Mouse (Mus musculus) liver, adult 2 months (tissue): ENCODE measurements around the gene Hnrnpa0. TPM values are rescaled to one million over a fixed set of nuclear protein-coding genes. Genes with fewer than 3 reads are reported as not detected.

Experiments used
- DNase-seq: peaks from one replicate; pipeline ENCODE4 v3.0.0-alpha.2; 2011; ENCODE audit warnings: low read depth, low spot score; ENCODE audit errors: extremely low read depth
- H3K27ac ChIP-seq: fragments of 200-500 bp; replicated peaks from 2 replicates; pipeline ENCODE4 v1.5.1; 2012; ENCODE audit warnings: low read depth, mild to moderate bottlenecking, control low read depth, inconsistent platforms, low read length; ENCODE audit not compliant: insufficient read depth
- H3K27me3 ChIP-seq: fragments of 200-500 bp; 2 replicates; pipeline ENCODE4 v1.6.1; 2012; ENCODE audit warnings: mild to moderate bottlenecking, moderate library complexity, low read length, inconsistent platforms; ENCODE audit not compliant: control insufficient read depth, insufficient read depth
- H3K36me3 ChIP-seq: fragments of 200-500 bp; 2 replicates; pipeline ENCODE4 v1.6.1; 2012; ENCODE audit warnings: low read length, inconsistent platforms; ENCODE audit not compliant: control insufficient read depth, insufficient read depth
- H3K4me1 ChIP-seq: fragments of 200-500 bp; 2 replicates; pipeline ENCODE4 v1.6.1; 2011; ENCODE audit warnings: low read length; ENCODE audit not compliant: control insufficient read depth, insufficient read depth
- H3K4me3 ChIP-seq: fragments of 200-500 bp; 2 replicates; pipeline ENCODE4 v1.5.1; 2011; ENCODE audit warnings: low read depth, mild to moderate bottlenecking, control low read depth, low read length, moderate library complexity; ENCODE audit not compliant: insufficient read depth
- H3K79me2 ChIP-seq: fragments of 200-500 bp; 2 replicates; pipeline ENCODE4 v1.6.1; 2012; ENCODE audit warnings: inconsistent platforms, mild to moderate bottlenecking, low read length, moderate library complexity; ENCODE audit not compliant: control insufficient read depth, insufficient read depth
- H3K9ac ChIP-seq: fragments of 200-500 bp; 2 replicates; pipeline ENCODE4 v1.6.1; 2012; ENCODE audit warnings: low read depth, mild to moderate bottlenecking, control low read depth, inconsistent platforms, low read length
- CTCF ChIP-seq: fragments of 200-500 bp; IDR thresholded peaks from 2 replicates; pipeline ENCODE4 v1.5.1; 2011; ENCODE audit warnings: low read depth, low read length, control low read depth
- POLR2A ChIP-seq: fragments of 200-500 bp; IDR thresholded peaks from 2 replicates; pipeline ENCODE4 v1.6.1; 2011; ENCODE audit warnings: low read length, control low read depth; ENCODE audit not compliant: insufficient read depth; ENCODE audit errors: extremely low read depth
- WGBS: fragments of 180-500 bp; shearing (Covaris S2); methylation state at CpG from one replicate; pipeline ENCODE4 v1.1.7; 2018; 5-methylcytosine and 5-hydroxymethylcytosine counted together
- polyA plus RNA-seq: library from polyadenylated mRNA; depleted of rRNA; stranded (reverse); fragments of >200 nt; gene quantifications from 2 replicates; pipeline ENCODE4 v1.2.3, GENCODE M21; 2012
- total RNA-seq: library from RNA; depleted of rRNA; stranded (reverse); fragments of >200 nt; gene quantifications from 2 replicates; pipeline ENCODE4 v1.2.3, GENCODE M21; 2014

Gene Hnrnpa0
- total and polyA plus RNA-seq, 2 experiments = 16.1 to 36.0 TPM

GRCm38 (mm10) chr13:58129687-58130246 lies 1.4 kb upstream of the Hnrnpa0 start:
- Histone ChIP-seq H3K4me3 (peak overlapping the region; percentile 88; the same call in 1 of the 2 replicates), H3K36me3 (peaks cover 2% of the 10 kb centered on the region; the same call in 1 of the 2 replicates), H3K9ac (peak overlapping the region; percentile 90), H3K27me3 (no peaks in the 10 kb centered on the region), H3K4me1 (peaks cover 9% of the 10 kb centered on the region), H3K27ac (peak overlapping the region; percentile 93), H3K79me2 (peaks cover 12% of the 10 kb centered on the region)
- TF ChIP-seq CTCF (no peak), POLR2A (no peak)
- no peak for DNase-seq
- 22% methylated on average over 4 of the region's 4 CpGs for WGBS

GRCm38 (mm10) chr13:58128768-58129671 lies 664 bp upstream of the Hnrnpa0 start:
- peak overlapping the region; percentile 95 for H3K27ac ChIP-seq
- DNase-seq = peak; percentile 85
- TF ChIP-seq POLR2A = peak; percentile 82
- TF ChIP-seq CTCF = no peak
- H3K27me3 ChIP-seq = no peaks in the 10 kb centered on the region
- peaks cover 12% of the 10 kb centered on the region for H3K79me2 ChIP-seq
- peak overlapping the region; percentile 88 for H3K4me3 ChIP-seq
- under 1% methylated on average over 83 of the region's 83 CpGs for WGBS
- H3K9ac ChIP-seq = peak overlapping the region; percentile 94
- H3K4me1 ChIP-seq = peaks cover 12% of the 10 kb centered on the region
- H3K36me3 ChIP-seq = peaks cover 2% of the 10 kb centered on the region; the same call in 1 of the 2 replicates

GRCm38 (mm10) chr13:58127766-58128361 lies 492 bp downstream of the Hnrnpa0 start:
- Histone ChIP-seq H3K36me3 (peaks cover 2% of the 10 kb centered on the region; the same call in 1 of the 2 replicates), H3K79me2 (peaks cover 12% of the 10 kb centered on the region), H3K9ac (peak overlapping the region; percentile 99), H3K4me1 (peaks cover 16% of the 10 kb centered on the region), H3K4me3 (peak overlapping the region; percentile 94), H3K27me3 (no peaks in the 10 kb centered on the region), H3K27ac (peak overlapping the region; percentile 93)
- TF ChIP-seq POLR2A (no peak), CTCF (no peak)
- 1% methylated on average over 78 of the region's 81 CpGs for WGBS
- peak; percentile 29 for DNase-seq

- H3K9ac ChIP-seq = peak overlapping the region; percentile 99
- TF ChIP-seq CTCF (no peak), POLR2A (no peak)
- H3K4me3 ChIP-seq = peak overlapping the region; percentile 94
- DNase-seq = peak; percentile 63
- WGBS = 2% methylated on average over 85 of the region's 92 CpGs
- H3K4me1 ChIP-seq = peaks cover 17% of the 10 kb centered on the region
- no peaks in the 10 kb centered on the region for H3K27me3 ChIP-seq
- H3K36me3 ChIP-seq = peaks cover 2% of the 10 kb centered on the region; the same call in 1 of the 2 replicates
- peak overlapping the region; percentile 93 for H3K27ac ChIP-seq
- H3K79me2 ChIP-seq = peaks cover 12% of the 10 kb centered on the region
These were observed 1.2 kb downstream of the Hnrnpa0 start for GRCm38 (mm10) chr13:58126862-58127765.

GRCm38 (mm10) chr13:58126126-58126525 lies 2.2 kb downstream of the Hnrnpa0 start:
- 0 out of 2 replicates have a peak overlapping the region, but pooled peaks have one; percentile 7 for H3K27ac ChIP-seq
- H3K27me3 ChIP-seq = no peaks in the 10 kb centered on the region
- peaks cover 2% of the 10 kb centered on the region; the same call in 1 of the 2 replicates for H3K36me3 ChIP-seq
- 15% methylated on average over 7 of the region's 7 CpGs for WGBS
- H3K9ac ChIP-seq = peak overlapping the region; percentile 57; the same call in 1 of the 2 replicates
- peaks cover 23% of the 10 kb centered on the region for H3K4me1 ChIP-seq
- TF ChIP-seq CTCF (peak; percentile 59), POLR2A (no peak)
- H3K4me3 ChIP-seq = peak overlapping the region; percentile 39
- peaks cover 18% of the 10 kb centered on the region for H3K79me2 ChIP-seq
- peak; percentile 84 for DNase-seq
